Mouse (Mus musculus): ENCODE measurements at regions not wholly inside any gene's neighbourhood (a gene's known extent, or its start where the extent isn't known, plus 50 kb on each side); places are given as distances from the start of the nearest gene placed in this dataset.

- DNase-seq = no peak
These were observed 160.5 kb downstream of the Pdha2 start for GRCm38 (mm10) chr3:141051685-141052084.

GRCm38 (mm10) chr3:141014262-141014547 is 197.9 kb downstream of the Pdha2 start:
- no peak for DNase-seq

- no peak for DNase-seq
These were observed 198.5 kb downstream of the Pdha2 start for GRCm38 (mm10) chr3:141013521-141014261.

GRCm38 (mm10) chr3:141012976-141013375 is 199.2 kb downstream of the Pdha2 start:
- no peak for DNase-seq

GRCm38 (mm10) chr3:141008792-141009191 is 203.4 kb downstream of the Pdha2 start:
- DNase-seq = no peak

- no peak for DNase-seq
These were observed 206.3 kb downstream of the Pdha2 start for GRCm38 (mm10) chr3:141005885-141006284.

GRCm38 (mm10) chr3:141003561-141003960 is 208.6 kb downstream of the Pdha2 start:
- DNase-seq = no peak

GRCm38 (mm10) chr3:140988247-140988646 is 223.9 kb downstream of the Pdha2 start:
- DNase-seq = no peak

GRCm38 (mm10) chr3:140973519-140973918 is 238.6 kb downstream of the Pdha2 start:
- no peak for DNase-seq

- no peak for DNase-seq
These were observed 242.0 kb downstream of the Pdha2 start for GRCm38 (mm10) chr3:140969892-140970880.

- no peak for DNase-seq
These were observed 243.6 kb downstream of the Pdha2 start for GRCm38 (mm10) chr3:140968556-140968955.

GRCm38 (mm10) chr3:140957666-140958065 is 254.5 kb downstream of the Pdha2 start:
- no peak for DNase-seq

GRCm38 (mm10) chr3:140952111-140952800 is 259.9 kb downstream of the Pdha2 start:
- no peak for DNase-seq

- no peak for DNase-seq
These were observed 261.1 kb downstream of the Pdha2 start for GRCm38 (mm10) chr3:140951024-140951423.

GRCm38 (mm10) chr3:140949880-140950662 is 262.1 kb downstream of the Pdha2 start:
- peak; percentile 35 for DNase-seq

- no peak for DNase-seq
These were observed 269.7 kb downstream of the Pdha2 start for GRCm38 (mm10) chr3:140942450-140942849.

- DNase-seq = no peak
These were observed 270.3 kb downstream of the Pdha2 start for GRCm38 (mm10) chr3:140941898-140942297.

GRCm38 (mm10) chr3:140941316-140941715 is 270.8 kb downstream of the Pdha2 start:
- DNase-seq = no peak

GRCm38 (mm10) chr3:140933156-140933555 is 279.0 kb downstream of the Pdha2 start:
- DNase-seq = no peak

- no peak for DNase-seq
These were observed 285.5 kb downstream of the Pdha2 start for GRCm38 (mm10) chr3:140926689-140927088.

- DNase-seq = no peak
These were observed 335.8 kb downstream of the Pdha2 start for GRCm38 (mm10) chr3:140876201-140876895.

Measured in liver (tissue).